Mouse (Mus musculus) embryo, embryonic 9.5 days (tissue): ENCODE results near the gene Hnrnpa2b1.

ENCODE experiments used
- DNase-seq: peaks from one replicate; pipeline ENCODE4 v3.0.0-alpha.2; 2017; ENCODE audit errors: extremely low spot score

Hnrnpa2b1 gene

GRCm38 (mm10) chr6:51417306-51417936 is 52.3 kb downstream of the Hnrnpa2b1 start:
- DNase-seq: no peak

- no peak for DNase-seq
Observed at GRCm38 (mm10) chr6:51416433-51416832, 53.3 kb downstream of the Hnrnpa2b1 start.
